Mouse (Mus musculus) T-cell, adult 2 months (primary cell): ENCODE measurements around the gene Svs4.
"Not testable (repeated sequence)": the region's sequence is repeated elsewhere in the genome, so short reads cannot be mapped to it uniquely, and the experiment has no call there.

Source experiments
- DNase-seq: peaks from one replicate; pipeline ENCODE4 v3.0.0; 2022; ENCODE audit warnings: low spot score

Svs4 gene

DNA sequence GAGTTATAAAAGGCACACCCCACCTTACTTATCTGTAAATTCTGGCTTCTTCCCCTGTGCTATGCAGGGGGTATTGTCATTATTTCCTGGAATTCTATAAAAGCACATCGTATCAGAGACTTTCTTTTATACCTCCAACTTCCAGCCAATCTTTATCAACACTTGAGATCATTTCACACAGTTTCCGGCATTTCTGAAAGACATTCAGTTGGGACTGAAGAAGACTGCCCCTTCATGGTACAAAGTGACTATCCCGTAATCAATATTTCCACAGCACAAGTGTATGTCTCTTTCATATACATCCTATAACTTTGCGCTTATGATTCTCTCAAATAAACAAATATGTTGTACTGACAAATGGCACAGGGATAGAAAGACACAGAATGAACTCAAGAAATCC is at the start of gene Svs4:
Gene Svs4 (minus strand): TSS at position 101 of the 400 bp plus-strand sequence.
- DNase-seq, result no peak

DNA sequence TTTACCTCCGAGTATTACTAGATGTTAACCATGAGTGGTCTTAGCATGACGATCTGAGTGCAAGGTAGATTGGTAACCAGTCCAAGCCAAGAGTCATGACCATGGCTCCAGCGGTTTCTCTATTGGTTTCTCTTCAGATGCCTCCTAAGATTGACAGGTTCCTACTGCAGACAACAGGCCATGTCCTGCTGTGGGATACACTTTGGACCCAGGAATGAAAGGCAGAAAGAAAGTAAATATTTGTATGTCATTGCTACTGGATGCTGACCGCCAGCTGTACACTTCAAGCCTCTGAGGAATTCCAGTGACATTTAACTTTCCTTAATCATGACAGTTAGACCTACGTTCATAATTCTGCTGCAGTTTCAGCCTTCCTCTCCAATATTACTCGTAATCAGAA is 42.7 kb upstream of the Svs4 start:
- DNase-seq, result no peak

DNA sequence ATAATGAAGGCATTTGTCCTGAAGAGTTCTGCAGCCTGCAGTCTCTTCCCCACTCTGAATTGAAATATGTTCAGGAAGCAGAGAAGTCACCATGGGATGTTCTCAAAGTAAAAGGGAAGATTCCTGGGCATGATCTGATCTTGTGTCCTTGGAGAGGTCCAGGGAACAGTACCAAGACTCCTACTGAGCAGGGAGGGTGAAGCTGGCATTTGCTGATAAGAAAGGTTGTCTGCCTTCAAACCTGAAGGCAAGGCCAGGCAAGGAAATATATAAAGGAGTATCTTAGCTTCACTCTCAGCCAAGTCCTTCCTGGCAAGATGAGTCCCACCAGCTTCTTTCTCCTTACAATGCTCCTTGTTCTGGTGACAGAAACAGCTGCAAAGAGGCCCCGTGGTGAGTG is 38.2 kb upstream of the Svs4 start, which contains the start of gene Svs6:
Gene Svs6 (plus strand): TSS at position 301 of the 400 bp plus-strand sequence.
- DNase-seq, result not testable (repeated sequence)

DNA sequence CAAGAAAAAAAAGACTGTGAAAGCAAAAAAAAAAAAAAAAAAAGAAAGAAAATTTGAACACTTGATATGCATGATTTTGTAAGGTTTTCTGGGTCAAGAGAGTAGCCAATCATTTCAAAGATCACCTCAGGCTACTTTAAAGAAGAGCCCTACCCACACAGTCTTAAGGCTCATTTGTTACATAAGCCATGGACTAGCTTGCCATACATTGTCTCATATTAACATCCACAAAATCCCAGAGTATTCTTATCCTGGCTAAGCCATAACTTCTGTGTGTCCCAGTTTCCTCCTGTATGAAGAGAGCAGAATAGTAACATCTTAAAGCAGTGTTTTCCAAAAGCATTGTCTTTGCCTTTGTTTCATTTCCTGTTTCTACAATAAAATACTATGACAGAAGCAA is 37.2 kb upstream of the Svs4 start:
- DNase-seq, result not testable (repeated sequence)

DNA sequence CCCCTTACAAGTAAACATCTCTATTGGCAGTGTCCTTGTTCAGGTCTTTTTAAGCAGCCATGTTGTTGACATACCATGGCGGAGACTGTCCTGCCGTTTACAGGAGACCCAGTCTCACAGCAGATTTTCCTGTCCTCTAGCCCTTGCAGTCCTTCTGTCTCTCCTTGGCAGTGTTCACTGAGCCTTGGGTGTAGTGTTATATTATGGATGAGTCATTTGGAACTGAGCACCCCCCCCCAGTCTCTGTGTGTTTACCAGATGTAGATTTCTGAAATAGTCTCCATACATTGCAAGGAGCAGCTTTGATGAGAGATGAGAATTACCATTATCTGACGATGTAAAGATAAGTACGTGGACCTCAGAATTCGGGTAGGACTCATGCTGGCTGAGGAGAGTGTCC is 34.3 kb upstream of the Svs4 start:
- DNase-seq, result no peak

DNA sequence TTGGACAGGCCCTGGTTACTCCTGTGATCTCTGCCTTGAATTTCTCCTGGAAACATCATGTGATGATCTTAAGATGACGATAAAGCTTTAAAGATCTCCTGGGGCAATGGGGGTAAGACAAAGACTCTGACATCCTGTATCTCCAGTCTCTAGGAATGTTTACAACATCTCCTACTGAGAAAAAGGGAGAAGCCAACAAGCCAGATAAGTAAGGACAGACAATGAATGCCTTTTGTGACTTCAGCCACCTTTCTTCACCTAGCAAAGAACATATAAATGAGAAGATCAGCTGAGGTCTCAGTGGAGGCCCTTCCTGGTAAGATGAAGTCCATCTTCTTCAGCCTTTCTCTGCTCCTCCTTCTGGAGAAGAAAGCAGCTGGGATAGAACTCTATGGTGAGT is 10.7 kb upstream of the Svs4 start, which contains the start of gene Svs3a:
Gene Svs3a (plus strand): TSS at position 301 of the 400 bp plus-strand sequence.
- not testable (repeated sequence) for DNase-seq

DNA sequence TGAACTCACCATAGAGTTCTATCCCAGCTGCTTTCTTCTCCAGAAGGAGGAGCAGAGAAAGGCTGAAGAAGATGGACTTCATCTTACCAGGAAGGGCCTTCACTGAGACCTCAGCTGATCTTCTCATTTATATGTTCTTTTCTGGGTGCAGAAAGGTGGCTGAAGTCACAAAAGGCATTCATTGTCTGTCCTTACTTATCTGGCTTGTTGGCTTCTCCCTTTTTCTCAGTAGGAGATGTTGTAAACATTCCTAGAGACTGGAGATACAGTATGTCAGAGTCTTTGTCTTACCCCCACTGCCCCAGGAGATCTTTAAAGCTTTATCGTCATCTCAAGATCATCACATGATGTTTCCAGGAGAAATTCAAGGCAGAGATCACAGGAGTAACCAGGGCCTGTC is 21.7 kb downstream of the Svs4 start, which contains the start of gene Svs3b:
Gene Svs3b (minus strand): TSS at position 101 of the 400 bp plus-strand sequence.
- not testable (repeated sequence) for DNase-seq

DNA sequence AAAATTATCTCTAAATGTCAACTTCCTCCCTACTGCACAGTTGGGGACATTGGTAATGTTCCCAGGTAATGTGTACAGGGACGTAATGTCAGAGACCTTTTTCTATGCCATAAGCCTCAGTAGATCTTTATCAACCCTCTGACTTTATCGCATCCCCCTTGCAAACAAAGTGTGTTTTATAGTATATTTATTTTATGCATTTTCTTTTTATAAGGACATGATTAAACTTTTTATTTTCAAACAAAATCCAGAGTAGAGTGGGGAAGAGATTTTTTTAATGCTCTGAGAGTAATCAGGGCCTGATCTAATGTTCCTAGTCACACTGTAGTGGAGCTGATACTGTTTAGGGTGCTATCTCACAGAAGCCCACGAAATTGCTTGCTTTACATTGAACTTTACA is 39.9 kb downstream of the Svs4 start, which contains the start of gene Svs2:
Gene Svs2 (minus strand): TSS at position 101 of the 400 bp plus-strand sequence.
- no peak for DNase-seq

DNA sequence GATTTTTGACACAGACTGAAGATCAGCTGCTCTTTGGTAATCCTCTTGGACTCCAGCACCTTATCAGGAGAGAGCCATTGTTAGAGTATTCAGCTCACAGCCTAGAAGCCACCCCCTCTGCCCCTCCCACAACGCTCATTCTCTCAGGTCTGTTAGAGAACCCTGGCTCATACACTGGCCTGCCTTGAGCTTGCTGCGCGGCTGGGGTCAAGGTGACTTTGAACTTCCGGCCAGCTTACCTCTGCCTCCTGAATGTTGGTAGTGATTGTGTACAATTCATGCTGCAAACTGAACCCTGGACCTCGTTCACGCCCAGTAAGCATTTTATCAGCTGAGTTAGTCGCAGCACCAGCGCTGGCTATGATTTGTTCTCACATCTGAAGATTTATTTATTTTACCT is 45.6 kb downstream of the Svs4 start:
- DNase-seq, result no peak

DNA sequence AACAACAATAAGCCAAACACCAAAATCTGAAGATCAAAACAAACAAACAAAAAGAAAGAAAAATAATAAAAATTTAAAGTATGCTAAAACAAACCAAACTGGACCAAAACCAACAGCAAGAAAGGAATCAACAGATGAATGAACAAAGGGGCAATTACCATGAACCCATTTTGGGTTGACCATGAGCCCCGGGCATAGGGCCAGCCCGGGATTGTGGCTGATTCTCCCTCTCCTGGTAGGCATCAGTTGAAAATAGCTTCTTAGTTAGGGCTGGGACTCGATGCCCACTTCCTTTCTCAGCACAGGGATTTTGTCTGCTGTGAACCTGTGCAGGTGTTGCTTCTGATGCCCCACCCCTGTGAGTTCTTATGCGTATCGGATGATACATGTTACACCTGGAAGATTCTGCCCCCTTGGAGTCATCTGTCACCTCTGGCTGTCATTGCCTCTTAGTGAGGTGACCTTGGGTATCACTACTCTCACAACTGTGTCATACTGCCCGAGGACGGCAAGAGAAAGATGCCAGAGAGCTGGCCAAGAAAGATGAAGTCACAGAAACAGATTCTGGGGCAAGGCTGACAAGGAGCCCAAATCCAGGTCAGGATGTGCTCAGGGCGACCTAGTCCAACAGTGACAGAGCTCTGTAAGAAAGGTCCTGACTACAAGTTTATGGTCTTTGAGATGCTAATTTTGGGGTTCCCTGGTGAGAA is 49.7 kb downstream of the Svs4 start:
- DNase-seq, result no peak
